In genomic region chr4:152889211-152889610, GRCm38 (mm10) we compare ENCODE assay signal across 20 mouse cellular contexts.
DNase-seq lines count a peak whose midpoint lies in the region; ATAC-seq and TF ChIP-seq lines count a peak whose summit lies in the region.
"Had no signal": no experiment of that assay in that cellular context is flagged by ENCODE, and none has a peak within 500 bp of the region (broad histone marks: within the 10 kb centered on the region; RNA-seq: fewer than 3 reads in every experiment).

No protein-coding gene starts in this region.

- no peak for TF ChIP-seq POLR2A in cortical plate, adult 2 months (IDR thresholded peaks at IDR 0.05; ENCODE audit: extremely low read depth, insufficient read depth, low read length)

- no peak overlapping the region for H3K4me3 ChIP-seq in forebrain, embryonic 14.5 days (ENCODE audit: low read depth, low read length)
- H3K4me3 ChIP-seq in forebrain, embryonic 16.5 days (replicated peaks; ENCODE audit: low read length): no peak overlapping the region
- no peak overlapping the region for H3K4me3 ChIP-seq in kidney, postnatal 0 days (replicated peaks; ENCODE audit: low read depth, low read length)
- H3K4me3 ChIP-seq in midbrain, embryonic 14.5 days (replicated peaks; ENCODE audit: low read depth, low read length): no peak overlapping the region
- no peak overlapping the region for H3K4me3 ChIP-seq in midbrain, embryonic 16.5 days (ENCODE audit: low read depth, low read length)
- no peak overlapping the region for H3K4me3 ChIP-seq in cortical plate, adult 2 months (ENCODE audit: insufficient read depth, low read length)
- H3K4me3 ChIP-seq: forebrain, embryonic 10.5 days; neural tube, embryonic 12.5 days; stomach, embryonic 15.5 days had no signal

- ATAC-seq in forebrain, embryonic 14.5 days: no peak
- ATAC-seq in forebrain, embryonic 16.5 days: no peak
- ATAC-seq in kidney, postnatal 0 days (replicated peaks; ENCODE audit: low FRiP score, low read depth): no peak
- no peak for ATAC-seq in midbrain, embryonic 14.5 days (ENCODE audit: low FRiP score, low TSS enrichment)
- ATAC-seq in midbrain, embryonic 16.5 days: no peak
- ATAC-seq: Patski had no signal

- H3K4me2 ChIP-seq in forebrain, embryonic 14.5 days (ENCODE audit: low read length): no peak overlapping the region
- H3K4me2 ChIP-seq in forebrain, embryonic 16.5 days (ENCODE audit: low read length): no peak overlapping the region
- H3K4me2 ChIP-seq in kidney, postnatal 0 days (ENCODE audit: low read length): no peak overlapping the region
- H3K4me2 ChIP-seq in midbrain, embryonic 14.5 days (ENCODE audit: low read length): no peak overlapping the region
- no peak overlapping the region for H3K4me2 ChIP-seq in midbrain, embryonic 16.5 days (ENCODE audit: low read length)
- H3K4me2 ChIP-seq: heart, embryonic 11.5 days; liver, embryonic 11.5 days; neural tube, embryonic 12.5 days; stomach, embryonic 15.5 days had no signal

- H3K4me1 ChIP-seq in forebrain, embryonic 14.5 days (ENCODE audit: control insufficient read depth, insufficient read depth, low read length): no peaks in the 10 kb centered on the region
- no peaks in the 10 kb centered on the region for H3K4me1 ChIP-seq in forebrain, embryonic 16.5 days (replicated peaks; ENCODE audit: control insufficient read depth, insufficient read depth, low read length)
- H3K4me1 ChIP-seq in kidney, postnatal 0 days (replicated peaks; ENCODE audit: insufficient read depth, low read length): no peaks in the 10 kb centered on the region
- H3K4me1 ChIP-seq in midbrain, embryonic 14.5 days (ENCODE audit: control insufficient read depth, insufficient read depth, low read length): no peaks in the 10 kb centered on the region
- H3K4me1 ChIP-seq in midbrain, embryonic 16.5 days (ENCODE audit: control insufficient read depth, insufficient read depth, low read length): peaks cover 3% of the 10 kb centered on the region; the same call in 1 of the 2 replicates
- H3K4me1 ChIP-seq in cortical plate, adult 2 months (ENCODE audit: control insufficient read depth, insufficient read depth, low read length): no peaks in the 10 kb centered on the region
- H3K4me1 ChIP-seq: forebrain, embryonic 10.5 days; megakaryocyte, embryonic 14.5 days; neural tube, embryonic 12.5 days; stomach, embryonic 15.5 days had no signal

- H3K9me3 ChIP-seq in forebrain, embryonic 14.5 days (replicated peaks; ENCODE audit: control insufficient read depth, low read length): no peaks in the 10 kb centered on the region
- H3K9me3 ChIP-seq in forebrain, embryonic 16.5 days (ENCODE audit: control insufficient read depth, low read length): peaks cover 6% of the 10 kb centered on the region; the same call in 1 of the 2 replicates
- no peaks in the 10 kb centered on the region for H3K9me3 ChIP-seq in kidney, postnatal 0 days (replicated peaks; ENCODE audit: low read length)
- no peaks in the 10 kb centered on the region for H3K9me3 ChIP-seq in midbrain, embryonic 14.5 days (ENCODE audit: control insufficient read depth, low read length)
- H3K9me3 ChIP-seq in midbrain, embryonic 16.5 days (replicated peaks; ENCODE audit: control insufficient read depth, low read length, poor library complexity, severe bottlenecking): 0 out of 2 replicates have a peak, but pooled peaks cover 3% of the 10 kb centered on the region
- H3K9me3 ChIP-seq: neural tube, embryonic 12.5 days; stomach, embryonic 15.5 days had no signal

- DNase-seq in forebrain, embryonic 14.5 days (ENCODE audit: low spot score): peak; percentile 25
- no peak for DNase-seq in kidney, postnatal 0 days (ENCODE audit: low spot score)
- DNase-seq in kidney, adult 11 months: no peak
- peak; percentile 37 for DNase-seq in midbrain, embryonic 14.5 days
- DNase-seq in lung, postnatal 25 days (ENCODE audit: low spot score): no peak
- DNase-seq: cerebellum, postnatal 10 days; gastrocnemius, postnatal 36 days; heart, postnatal 14 days; lung, postnatal 10 days; right cerebral cortex, postnatal 14 days had no signal

- peak; percentile 50; the same call in 1 of the 2 replicates for TF ChIP-seq CTCF in kidney, postnatal 0 days (IDR thresholded peaks at IDR 0.05; ENCODE audit: low read depth)
- peak; percentile 18; the same call in 1 of the 2 replicates for TF ChIP-seq CTCF in cortical plate, adult 2 months (IDR thresholded peaks at IDR 0.05; ENCODE audit: extremely low read depth, insufficient read depth, low read length)

- 71% methylated on average over 5 of the region's 5 CpGs for WGBS in forebrain, embryonic 14.5 days
- 79% methylated on average over 5 of the region's 5 CpGs for WGBS in forebrain, embryonic 16.5 days
- 81% methylated on average over 5 of the region's 5 CpGs for WGBS in kidney, postnatal 0 days
- 77% methylated on average over 5 of the region's 5 CpGs for WGBS in midbrain, embryonic 14.5 days
- WGBS in midbrain, embryonic 16.5 days: 83% methylated on average over 5 of the region's 5 CpGs

- no peaks in the 10 kb centered on the region for H3K36me3 ChIP-seq in forebrain, embryonic 14.5 days (ENCODE audit: control insufficient read depth, insufficient read depth, low read length)
- H3K36me3 ChIP-seq in forebrain, embryonic 16.5 days (ENCODE audit: control insufficient read depth, insufficient read depth): no peaks in the 10 kb centered on the region
- H3K36me3 ChIP-seq in kidney, postnatal 0 days (ENCODE audit: insufficient read depth, low read length): no peaks in the 10 kb centered on the region
- no peaks in the 10 kb centered on the region for H3K36me3 ChIP-seq in midbrain, embryonic 14.5 days (ENCODE audit: control insufficient read depth, insufficient read depth, low read length)
- no peaks in the 10 kb centered on the region for H3K36me3 ChIP-seq in midbrain, embryonic 16.5 days (ENCODE audit: control insufficient read depth, insufficient read depth, low read length)
- H3K36me3 ChIP-seq: forebrain, embryonic 10.5 days; neural tube, embryonic 12.5 days; stomach, embryonic 15.5 days had no signal

- no peak overlapping the region for H3K9ac ChIP-seq in forebrain, embryonic 14.5 days (ENCODE audit: low read length)
- no peak overlapping the region for H3K9ac ChIP-seq in forebrain, embryonic 16.5 days (replicated peaks; ENCODE audit: low read depth, low read length)
- H3K9ac ChIP-seq in kidney, postnatal 0 days (ENCODE audit: low read depth, low read length): no peak overlapping the region
- no peak overlapping the region for H3K9ac ChIP-seq in midbrain, embryonic 14.5 days (replicated peaks; ENCODE audit: low read length)
- no peak overlapping the region for H3K9ac ChIP-seq in midbrain, embryonic 16.5 days (ENCODE audit: low read depth, low read length)
- H3K9ac ChIP-seq: neural tube, embryonic 12.5 days; stomach, embryonic 15.5 days had no signal

- no peak overlapping the region for H3K27ac ChIP-seq in forebrain, embryonic 14.5 days (ENCODE audit: low read depth, low read length)
- H3K27ac ChIP-seq in forebrain, embryonic 16.5 days (ENCODE audit: low read length): no peak overlapping the region
- no peak overlapping the region for H3K27ac ChIP-seq in kidney, postnatal 0 days
- H3K27ac ChIP-seq in midbrain, embryonic 14.5 days (replicated peaks; ENCODE audit: low read depth, low read length): no peak overlapping the region
- H3K27ac ChIP-seq in midbrain, embryonic 16.5 days (ENCODE audit: low read length): no peak overlapping the region
- H3K27ac ChIP-seq in cortical plate, adult 2 months (ENCODE audit: insufficient read depth, low read length): no peak overlapping the region
- H3K27ac ChIP-seq: forebrain, embryonic 10.5 days; neural tube, embryonic 12.5 days; stomach, embryonic 15.5 days had no signal

- no peaks in the 10 kb centered on the region for H3K27me3 ChIP-seq in forebrain, embryonic 14.5 days (replicated peaks; ENCODE audit: control insufficient read depth, insufficient read depth, low read length)
- no peaks in the 10 kb centered on the region for H3K27me3 ChIP-seq in forebrain, embryonic 16.5 days (replicated peaks; ENCODE audit: control insufficient read depth, insufficient read depth, low read length)
- no peaks in the 10 kb centered on the region for H3K27me3 ChIP-seq in kidney, postnatal 0 days (ENCODE audit: insufficient read depth, low read length)
- no peaks in the 10 kb centered on the region for H3K27me3 ChIP-seq in midbrain, embryonic 14.5 days (ENCODE audit: control insufficient read depth, insufficient read depth, low read length)
- H3K27me3 ChIP-seq in midbrain, embryonic 16.5 days (ENCODE audit: control insufficient read depth, insufficient read depth, low read depth, low read length): no peaks in the 10 kb centered on the region
- H3K27me3 ChIP-seq: megakaryocyte, embryonic 14.5 days; neural tube, embryonic 12.5 days; Patski; stomach, embryonic 15.5 days had no signal

Comparison
In these comparisons a context has a peak if more than half of its experiments do, and no peak if none do; other contexts are left out.
1. DNase-seq: peak in forebrain, embryonic 14.5 days (single experiment) and midbrain, embryonic 14.5 days (single experiment); none in kidney, postnatal 0 days (single experiment), kidney, adult 11 months (single experiment) and lung, postnatal 25 days (single experiment).